Mouse (Mus musculus) C2C12 (cell line): ENCODE measurements around the gene Ctsw.

ENCODE experiments used
- CEBPB ChIP-seq: IDR thresholded peaks from one replicate; pipeline ENCODE4 v1.6.1; 2011; ENCODE audit warnings: low read depth, mild to moderate bottlenecking, control low read depth, moderate library complexity
- CTCF ChIP-seq: IDR thresholded peaks from one replicate; pipeline ENCODE4 v1.5.1; 2011; ENCODE audit not compliant: control insufficient read depth, insufficient read depth, insufficient read length
- MAX ChIP-seq: IDR thresholded peaks from one replicate; pipeline ENCODE4 v1.6.1; 2011; ENCODE audit warnings: mild to moderate bottlenecking, control low read depth
- USF1 ChIP-seq: IDR thresholded peaks from one replicate; pipeline ENCODE4 v1.6.1; 2011; ENCODE audit warnings: low read depth, mild to moderate bottlenecking, control low read depth, moderate library complexity

- no peak for TF ChIP-seq CTCF
- no peak for TF ChIP-seq CEBPB
- no peak for TF ChIP-seq USF1
- TF ChIP-seq MAX: peak; percentile 55
These were observed 39.1 kb downstream of the Ctsw start for GRCm38 (mm10) chr19:5429219-5429618.
